Mouse (Mus musculus): ENCODE measurements around the gene St13. TPM values are rescaled to one million over a fixed set of nuclear protein-coding genes. Genes with fewer than 3 reads are reported as not detected.

The St13 gene
- polyA plus RNA-seq, 1 experiment from 2014 or later = 196 TPM

DNA sequence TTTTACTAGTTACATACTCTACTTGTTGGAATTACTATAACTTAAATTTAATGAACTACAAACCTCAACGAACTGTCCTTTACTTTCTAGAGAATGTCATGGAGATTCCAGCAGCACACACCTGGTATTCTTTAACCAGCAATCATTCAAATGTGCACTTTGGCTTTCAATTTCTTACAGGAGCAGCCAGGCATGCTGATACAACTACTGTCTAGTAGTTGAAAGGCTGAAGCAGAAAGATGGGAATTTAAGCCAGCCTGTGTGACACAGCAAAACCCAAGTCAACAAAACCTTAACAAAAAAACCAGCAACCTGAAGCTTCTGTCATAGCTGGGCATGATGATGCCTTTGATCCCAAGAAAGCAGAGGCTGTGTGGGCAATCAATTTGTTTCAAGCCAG, 37.4 kb downstream of the St13 start:
- Histone ChIP-seq H3K4me1 (replicated peaks) (peaks cover 31% of the 10 kb centered on the region), H3K27me3 (no peaks in the 10 kb centered on the region), H3K36me3 (peaks cover 35% of the 10 kb centered on the region), H3K9ac (no peak overlapping the region), H3K4me3 (no peak overlapping the region), H3K9me3 (no peaks in the 10 kb centered on the region), H3K4me2 (no peak overlapping the region), H3K27ac (replicated peaks) (no peak overlapping the region)
- WGBS = 88% methylated on average over 1 of the region's 1 CpGs
- ATAC-seq (ENCODE audit: low FRiP score, low read depth) = no peak

DNA sequence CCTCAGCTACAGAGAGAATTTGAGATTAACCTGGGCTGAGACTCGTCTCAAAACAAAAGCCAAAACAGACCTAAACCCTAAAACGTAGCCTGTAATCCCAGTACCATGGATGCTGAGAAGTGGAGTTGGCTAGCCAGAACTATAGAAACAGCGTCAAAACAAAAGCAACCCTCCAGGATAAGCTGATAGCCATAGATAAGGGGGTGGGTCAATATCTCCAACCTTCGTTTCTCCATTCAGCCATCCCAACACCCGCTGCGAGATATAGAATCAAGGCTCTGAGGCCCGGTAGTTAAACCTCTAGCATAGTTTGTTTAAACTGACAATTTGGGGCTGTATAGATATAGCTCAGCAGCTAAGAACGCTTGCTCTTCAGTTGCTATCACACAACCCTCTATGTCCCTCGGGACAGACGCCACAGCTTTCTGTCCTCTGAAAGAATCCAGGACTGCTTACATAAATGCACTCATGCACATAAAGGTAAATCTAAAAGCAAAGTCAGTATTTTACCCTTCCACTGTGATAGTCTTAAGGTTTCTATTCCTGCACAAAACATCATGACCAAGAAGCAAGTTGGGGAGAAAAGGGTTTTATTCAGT, 38.4 kb downstream of the St13 start:
- Histone ChIP-seq H3K4me2 (peak overlapping the region; percentile 82; the same call in 1 of the 2 replicates), H3K9me3 (no peaks in the 10 kb centered on the region), H3K27me3 (no peaks in the 10 kb centered on the region)

DNA sequence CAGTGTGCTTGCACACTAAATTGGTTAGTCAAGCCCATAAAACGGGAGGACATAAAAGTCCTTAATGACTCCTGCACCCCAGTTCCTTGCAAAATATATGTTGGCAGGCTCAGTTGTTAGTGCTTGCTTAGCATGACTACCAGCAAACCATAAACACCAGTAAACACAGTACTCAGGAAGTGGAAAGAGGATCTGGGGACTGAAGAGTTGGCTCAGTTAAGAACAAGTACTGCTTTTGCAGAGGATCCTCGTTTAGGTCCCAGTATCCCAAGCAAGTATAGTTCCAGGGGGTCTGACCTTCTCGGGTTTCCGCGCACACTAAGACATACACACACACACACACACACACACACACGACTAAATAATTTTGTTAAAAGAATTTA, 38.9 kb downstream of the St13 start:
- peaks cover 20% of the 10 kb centered on the region for H3K36me3 ChIP-seq
- peak overlapping the region; percentile 70; the same call in 1 of the 2 replicates for H3K27ac ChIP-seq (replicated peaks)
- 39% methylated on average over 6 of the region's 6 CpGs for WGBS
- peak overlapping the region; percentile 82 for H3K4me2 ChIP-seq
- H3K4me1 ChIP-seq (replicated peaks) = peaks cover 39% of the 10 kb centered on the region
- H3K27me3 ChIP-seq = no peaks in the 10 kb centered on the region
- H3K4me3 ChIP-seq = peak overlapping the region; percentile 65
- peak overlapping the region; percentile 33; the same call in 1 of the 2 replicates for H3K9ac ChIP-seq
- no peak for ATAC-seq (ENCODE audit: low FRiP score, low read depth)
- H3K9me3 ChIP-seq = no peaks in the 10 kb centered on the region

More for the DNA sequence above, 38.4 kb downstream of the St13 start:
- H3K27ac ChIP-seq (replicated peaks) = 0 out of 2 replicates have a peak overlapping the region, but pooled peaks have one; percentile 70
- no peak overlapping the region for H3K4me3 ChIP-seq
- peaks cover 25% of the 10 kb centered on the region for H3K36me3 ChIP-seq
- no peak for ATAC-seq (ENCODE audit: low FRiP score, low read depth)
- no peak overlapping the region for H3K9ac ChIP-seq
- 49% methylated on average over 10 of the region's 10 CpGs for WGBS
- peaks cover 39% of the 10 kb centered on the region for H3K4me1 ChIP-seq (replicated peaks)

DNA sequence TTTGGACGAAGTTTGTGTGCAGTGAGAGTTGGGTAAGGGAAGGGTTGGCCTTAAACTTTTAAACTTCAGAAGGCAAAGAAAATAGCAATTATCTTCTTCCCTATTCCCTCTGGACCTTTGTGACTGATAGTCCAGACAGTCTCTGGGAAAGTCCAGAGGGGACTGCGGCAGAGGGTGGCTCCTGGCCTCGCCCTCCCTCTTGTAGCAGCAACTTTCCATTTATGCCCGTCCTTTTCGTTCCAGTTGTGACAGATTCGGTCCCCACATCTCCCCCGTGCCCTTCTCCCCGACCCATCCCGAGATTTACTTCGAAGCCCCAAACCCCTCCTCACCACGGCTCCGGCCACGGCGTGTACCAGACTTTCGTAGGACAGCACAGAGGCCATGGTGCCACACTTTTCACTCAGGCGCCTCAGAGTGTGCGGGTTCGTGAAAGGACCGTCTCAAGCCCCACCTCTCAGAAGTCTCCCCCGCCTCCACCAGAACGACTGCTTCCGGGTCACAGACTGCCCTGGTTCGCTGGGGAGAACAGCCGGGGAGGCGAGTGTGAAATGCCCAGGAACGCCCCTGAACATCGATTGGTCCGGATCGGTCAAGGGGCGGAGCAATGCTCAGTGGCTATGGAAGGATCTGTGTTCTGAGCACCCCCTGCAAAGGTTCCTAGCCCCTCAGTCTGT, 39.4 kb downstream of the St13 start, which contains the start of gene Slc25a17:
Gene Slc25a17, minus strand, starts transcription at position 468 of the 677 bp plus-strand sequence.
- Histone ChIP-seq H3K4me1 (replicated peaks) (peaks cover 39% of the 10 kb centered on the region), H3K9ac (peak within 1 kb of the TSS; percentile 67), H3K4me2 (peak within 1 kb of the TSS; percentile 82), H3K9me3 (no peaks in the 10 kb centered on the region), H3K36me3 (peaks cover 15% of the 10 kb centered on the region), H3K27me3 (no peaks in the 10 kb centered on the region), H3K4me3 (peak within 1 kb of the TSS; percentile 65), H3K27ac (replicated peaks) (peak within 1 kb of the TSS; percentile 70)
- ATAC-seq (ENCODE audit: low FRiP score, low read depth) = peak; percentile 99
- WGBS = under 1% methylated on average over 30 of the region's 30 CpGs

DNA sequence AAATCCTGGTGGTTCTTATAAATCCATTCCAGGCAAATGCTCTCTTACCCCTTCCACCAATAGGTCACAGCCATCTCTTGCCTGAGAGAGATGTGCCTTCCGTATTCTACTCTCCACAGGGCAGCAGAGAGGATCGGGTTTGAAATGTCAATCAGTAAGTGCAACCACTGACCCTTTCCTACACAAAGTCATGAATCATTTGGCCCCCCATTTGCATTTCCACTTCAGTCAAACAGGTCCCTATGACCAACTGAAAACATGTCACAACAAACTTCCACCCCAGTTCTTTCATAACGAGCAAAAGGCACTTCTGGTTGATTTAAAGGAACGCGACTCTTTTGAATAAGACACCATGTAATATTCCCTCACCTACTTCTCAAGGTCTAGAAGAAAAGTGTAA, 40.5 kb downstream of the St13 start:
- Histone ChIP-seq H3K27ac (replicated peaks) (no peak overlapping the region), H3K27me3 (no peaks in the 10 kb centered on the region), H3K9ac (no peak overlapping the region), H3K4me1 (replicated peaks) (peaks cover 39% of the 10 kb centered on the region), H3K36me3 (peaks cover 6% of the 10 kb centered on the region), H3K4me3 (no peak overlapping the region), H3K9me3 (no peaks in the 10 kb centered on the region), H3K4me2 (peak overlapping the region; percentile 82; the same call in 1 of the 2 replicates)
- no peak for ATAC-seq (ENCODE audit: low FRiP score, low read depth)
- 87% methylated on average over 5 of the region's 5 CpGs for WGBS

DNA sequence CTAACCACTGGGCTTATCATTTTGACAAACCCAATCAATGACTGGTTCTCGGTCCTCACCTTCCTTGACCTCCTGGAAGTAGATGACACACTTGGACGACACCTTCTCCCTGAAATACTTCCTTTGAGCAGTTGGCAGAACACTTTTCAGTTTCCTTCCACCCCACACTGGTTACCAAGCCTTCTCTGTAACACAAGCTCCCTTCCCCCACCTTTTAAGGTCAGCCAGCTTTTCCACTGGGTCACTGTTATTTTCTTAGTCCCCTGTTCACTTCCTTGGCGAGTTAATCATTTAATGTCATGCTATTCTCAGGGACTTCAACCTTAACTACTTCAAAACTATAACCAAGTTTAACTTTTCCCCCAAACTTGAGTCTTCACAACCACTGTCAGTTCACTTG, 40.9 kb downstream of the St13 start:
- no peak for ATAC-seq (ENCODE audit: low FRiP score, low read depth)
- Histone ChIP-seq H3K27ac (replicated peaks) (no peak overlapping the region), H3K9ac (no peak overlapping the region), H3K4me3 (no peak overlapping the region), H3K4me2 (no peak overlapping the region), H3K4me1 (replicated peaks) (peaks cover 39% of the 10 kb centered on the region), H3K36me3 (peaks cover 2% of the 10 kb centered on the region; the same call in 1 of the 2 replicates), H3K9me3 (no peaks in the 10 kb centered on the region), H3K27me3 (no peaks in the 10 kb centered on the region)
- WGBS = 94% methylated on average over 3 of the region's 3 CpGs

DNA sequence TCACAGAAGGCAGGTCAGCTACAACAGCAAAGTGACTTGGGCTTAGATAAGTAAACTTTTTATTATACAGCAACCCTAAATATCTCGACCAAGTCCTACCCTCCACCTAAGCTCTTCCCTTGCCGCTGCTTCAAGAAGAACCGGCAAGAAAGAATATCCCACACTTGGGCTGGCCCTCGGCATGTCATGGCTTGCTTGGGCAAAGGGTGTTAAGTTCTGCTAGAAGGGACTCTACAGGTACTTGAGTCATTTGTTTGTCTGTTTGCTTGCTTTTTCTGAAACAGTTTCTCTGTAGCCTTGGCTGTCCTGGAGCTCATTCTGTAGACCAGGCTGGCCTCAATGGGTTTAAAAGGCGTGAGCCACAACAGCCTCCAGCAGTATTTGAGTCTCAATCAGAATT, 42.9 kb downstream of the St13 start:
- Histone ChIP-seq H3K9ac (no peak overlapping the region), H3K27ac (replicated peaks) (no peak overlapping the region), H3K9me3 (no peaks in the 10 kb centered on the region), H3K4me2 (no peak overlapping the region), H3K4me3 (no peak overlapping the region), H3K36me3 (no peaks in the 10 kb centered on the region), H3K27me3 (no peaks in the 10 kb centered on the region), H3K4me1 (replicated peaks) (peaks cover 39% of the 10 kb centered on the region)
- ATAC-seq (ENCODE audit: low FRiP score, low read depth) = no peak
- 43% methylated on average over 5 of the region's 5 CpGs for WGBS

DNA sequence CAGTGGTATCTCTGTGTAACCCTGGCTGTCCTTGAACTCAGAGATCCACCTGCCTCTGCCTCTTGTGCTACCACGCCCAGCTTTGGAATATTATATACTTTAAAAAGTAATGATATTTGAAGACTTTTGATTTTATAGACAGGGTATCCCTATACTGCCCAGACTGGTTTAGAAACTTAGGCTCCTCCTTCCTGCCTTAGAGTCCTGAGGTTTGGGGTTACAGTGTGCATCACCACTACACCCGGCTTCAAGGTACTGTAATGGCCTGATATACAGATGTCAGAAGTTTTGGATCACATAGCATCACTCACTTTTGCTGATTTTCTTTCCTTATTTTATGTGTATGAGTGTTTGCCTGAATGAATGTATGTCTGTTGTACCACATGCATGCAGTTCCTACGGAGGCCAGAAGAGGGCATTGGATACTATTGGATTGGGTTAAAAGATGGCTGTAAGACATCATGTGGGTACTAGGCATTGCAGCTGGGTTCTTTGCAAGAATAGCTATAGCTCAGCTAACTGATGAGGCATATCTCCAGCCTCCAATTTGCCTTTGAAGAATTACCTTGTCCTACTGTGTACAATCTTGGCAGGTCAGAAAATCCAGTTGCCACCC, 44.6 kb downstream of the St13 start:
- ATAC-seq (ENCODE audit: low FRiP score, low read depth) = no peak
- Histone ChIP-seq H3K9me3 (no peaks in the 10 kb centered on the region), H3K36me3 (no peaks in the 10 kb centered on the region), H3K4me3 (no peak overlapping the region), H3K4me2 (no peak overlapping the region), H3K4me1 (replicated peaks) (peaks cover 35% of the 10 kb centered on the region), H3K27ac (replicated peaks) (no peak overlapping the region), H3K9ac (no peak overlapping the region), H3K27me3 (no peaks in the 10 kb centered on the region)
- 61% methylated on average over 3 of the region's 3 CpGs for WGBS

DNA sequence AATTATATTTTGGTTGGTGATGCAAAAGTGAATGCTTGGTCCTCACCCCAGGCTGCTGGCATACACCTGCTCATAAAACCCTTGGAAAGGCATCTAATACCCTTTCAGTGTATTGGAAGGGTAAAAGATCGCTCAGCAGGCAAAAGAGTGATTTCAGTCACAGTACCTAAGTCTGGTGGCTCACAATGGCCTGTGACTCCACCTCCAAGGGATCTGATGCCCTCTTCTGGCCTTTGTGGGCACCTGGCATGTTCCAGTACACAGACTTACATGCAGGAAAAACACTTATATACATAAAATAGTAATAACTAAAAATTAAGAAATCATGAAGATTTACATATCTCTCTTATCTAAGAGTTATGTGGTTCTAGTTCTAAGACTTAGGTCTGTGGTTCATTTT, 47.2 kb downstream of the St13 start:
- H3K4me1 ChIP-seq (replicated peaks) = peaks cover 14% of the 10 kb centered on the region; the same call in 1 of the 2 replicates
- WGBS = 55% methylated on average over 1 of the region's 1 CpGs
- H3K27me3 ChIP-seq = no peaks in the 10 kb centered on the region

DNA sequence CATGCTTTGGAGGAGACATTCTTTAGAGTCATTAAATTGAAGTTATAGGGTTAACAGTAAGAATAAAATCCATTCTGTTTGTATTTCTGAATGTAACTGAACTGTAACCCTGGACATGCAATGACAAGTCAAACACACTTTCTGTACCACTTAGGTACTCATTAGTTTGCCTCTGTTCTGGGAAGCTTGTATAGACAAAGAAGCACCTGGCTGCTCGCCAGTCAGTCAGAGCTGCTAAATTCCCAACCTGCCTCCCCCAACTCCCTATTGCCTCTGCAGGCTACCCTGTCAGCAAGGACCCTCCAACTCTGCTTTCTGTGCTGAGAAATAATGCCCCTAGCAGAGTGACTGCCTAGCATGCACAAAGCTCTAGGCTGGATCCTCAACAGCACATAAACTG, 49.5 kb downstream of the St13 start:
- H3K36me3 ChIP-seq = no peaks in the 10 kb centered on the region
- H3K4me2 ChIP-seq = no peak overlapping the region
- H3K27ac ChIP-seq (replicated peaks) = no peak overlapping the region
- no peak overlapping the region for H3K4me3 ChIP-seq
- no peaks in the 10 kb centered on the region for H3K27me3 ChIP-seq
- WGBS = 56% methylated on average over 1 of the region's 1 CpGs
- ATAC-seq (ENCODE audit: low FRiP score, low read depth) = no peak
- no peaks in the 10 kb centered on the region for H3K9me3 ChIP-seq
- H3K9ac ChIP-seq = no peak overlapping the region
- H3K4me1 ChIP-seq (replicated peaks) = 0 out of 2 replicates have a peak, but pooled peaks cover 4% of the 10 kb centered on the region

More for the DNA sequence above, 47.2 kb downstream of the St13 start:
- no peak overlapping the region for H3K9ac ChIP-seq
- no peak for ATAC-seq (ENCODE audit: low FRiP score, low read depth)
- H3K4me3 ChIP-seq = no peak overlapping the region
- H3K36me3 ChIP-seq = no peaks in the 10 kb centered on the region
- no peaks in the 10 kb centered on the region for H3K9me3 ChIP-seq
- H3K27ac ChIP-seq (replicated peaks) = no peak overlapping the region
- H3K4me2 ChIP-seq = no peak overlapping the region

DNA sequence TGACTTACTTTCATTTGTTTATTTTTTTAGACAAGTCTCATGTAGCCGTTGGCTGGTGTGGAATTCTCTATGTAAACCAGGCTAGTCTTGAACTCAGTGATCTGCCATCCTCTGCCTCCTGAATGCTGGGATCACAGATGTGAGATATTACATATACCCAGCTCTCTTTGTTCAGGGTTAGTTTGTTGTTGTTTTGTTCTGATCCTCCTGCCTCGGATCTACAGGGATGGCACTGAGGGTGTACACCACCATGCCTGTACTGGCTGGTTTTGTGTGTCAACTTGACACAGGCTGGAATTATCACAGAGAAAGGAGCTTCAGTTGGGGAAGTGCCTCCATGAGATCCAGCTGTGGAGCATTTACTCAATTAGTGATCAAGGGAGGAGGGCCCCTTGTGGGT, 51.5 kb downstream of the St13 start:
- Histone ChIP-seq H3K9me3 (no peaks in the 10 kb centered on the region), H3K9ac (no peak overlapping the region), H3K4me3 (no peak overlapping the region), H3K4me1 (replicated peaks) (0 out of 2 replicates have a peak, but pooled peaks cover 4% of the 10 kb centered on the region), H3K4me2 (no peak overlapping the region), H3K27ac (replicated peaks) (no peak overlapping the region), H3K27me3 (no peaks in the 10 kb centered on the region), H3K36me3 (no peaks in the 10 kb centered on the region)
- no peak for ATAC-seq (ENCODE audit: low FRiP score, low read depth)
- 91% methylated on average over 2 of the region's 2 CpGs for WGBS

DNA sequence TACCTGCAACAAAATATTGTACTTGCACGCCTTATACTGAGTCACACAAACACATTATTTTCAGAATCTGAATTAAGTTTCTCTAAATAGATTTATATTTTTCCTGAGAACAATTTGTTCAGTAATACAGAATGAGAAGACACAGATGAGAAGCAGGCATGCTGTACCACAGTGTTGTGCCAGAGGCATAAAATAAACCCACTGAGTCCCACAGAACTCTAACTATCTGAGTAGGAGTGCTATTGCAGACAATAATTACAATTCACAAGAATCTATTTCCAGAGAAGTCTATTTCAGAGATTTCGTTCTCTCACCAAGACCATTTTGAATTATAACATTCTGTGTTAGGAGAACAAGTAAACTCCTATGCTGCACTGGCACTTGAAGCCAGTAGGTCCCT, 52.4 kb downstream of the St13 start:
- no peaks in the 10 kb centered on the region for H3K36me3 ChIP-seq
- H3K27ac ChIP-seq (replicated peaks) = no peak overlapping the region
- H3K4me2 ChIP-seq = no peak overlapping the region
- H3K9ac ChIP-seq = no peak overlapping the region
- H3K27me3 ChIP-seq = no peaks in the 10 kb centered on the region
- WGBS = 86% methylated on average over 2 of the region's 2 CpGs
- no peak overlapping the region for H3K4me3 ChIP-seq
- H3K4me1 ChIP-seq (replicated peaks) = 0 out of 2 replicates have a peak, but pooled peaks cover 4% of the 10 kb centered on the region
- no peaks in the 10 kb centered on the region for H3K9me3 ChIP-seq
- ATAC-seq (ENCODE audit: low FRiP score, low read depth) = no peak

Data from hindbrain, embryonic 15.5 days (tissue).